Mouse (Mus musculus): ENCODE measurements around the gene Ptprs. TPM values are rescaled to one million over a fixed set of nuclear protein-coding genes. Genes with fewer than 3 reads are reported as not detected.

Gene Ptprs
- total RNA-seq, 2 experiments from 2014 or later, result 657 to 686 TPM

GRCm38 (mm10) chr17:56424726-56425583 lies 51.3 kb downstream of the Ptprs start:
- DNase-seq, result no peak

GRCm38 (mm10) chr17:56420022-56420421 lies 56.3 kb downstream of the Ptprs start:
- DNase-seq, result no peak

- no peak for DNase-seq
Observed at GRCm38 (mm10) chr17:56418304-56418703, 58.0 kb downstream of the Ptprs start.

GRCm38 (mm10) chr17:56414785-56415184 lies 61.5 kb downstream of the Ptprs start:
- no peak for DNase-seq

GRCm38 (mm10) chr17:56413113-56413512 lies 63.2 kb downstream of the Ptprs start:
- no peak for DNase-seq

- DNase-seq, result no peak
Observed at GRCm38 (mm10) chr17:56411437-56411836, 64.8 kb downstream of the Ptprs start.

GRCm38 (mm10) chr17:56409759-56410158 lies 66.5 kb downstream of the Ptprs start:
- no peak for DNase-seq

- no peak for DNase-seq
Observed at GRCm38 (mm10) chr17:56408965-56409625, 67.2 kb downstream of the Ptprs start.

GRCm38 (mm10) chr17:56407379-56407778 lies 68.9 kb downstream of the Ptprs start:
- no peak for DNase-seq

GRCm38 (mm10) chr17:56406878-56407277 lies 69.4 kb downstream of the Ptprs start:
- no peak for DNase-seq

GRCm38 (mm10) chr17:56405856-56406840 lies 70.1 kb downstream of the Ptprs start:
- DNase-seq, result no peak

- no peak for DNase-seq
Observed at GRCm38 (mm10) chr17:56405341-56405740, 70.9 kb downstream of the Ptprs start.

- no peak for DNase-seq
Observed at GRCm38 (mm10) chr17:56401051-56401521, 75.2 kb downstream of the Ptprs start.

- DNase-seq, result no peak
Observed at GRCm38 (mm10) chr17:56400221-56400620, 76.1 kb downstream of the Ptprs start.

- no peak for DNase-seq
Observed at GRCm38 (mm10) chr17:56396051-56396450, 80.2 kb downstream of the Ptprs start.

GRCm38 (mm10) chr17:56393889-56394288 lies 82.4 kb downstream of the Ptprs start:
- DNase-seq, result no peak

- no peak for DNase-seq
Observed at GRCm38 (mm10) chr17:56393238-56393637, 83.0 kb downstream of the Ptprs start.

GRCm38 (mm10) chr17:56387612-56388011 lies 88.7 kb downstream of the Ptprs start:
- DNase-seq, result no peak

GRCm38 (mm10) chr17:56384903-56385302 lies 91.4 kb downstream of the Ptprs start:
- no peak for DNase-seq

GRCm38 (mm10) chr17:56382997-56383396 lies 93.3 kb downstream of the Ptprs start:
- DNase-seq, result no peak

- no peak for DNase-seq
Observed at GRCm38 (mm10) chr17:56381183-56381582, 95.1 kb downstream of the Ptprs start.

GRCm38 (mm10) chr17:56380286-56380685 lies 96.0 kb downstream of the Ptprs start:
- DNase-seq, result peak in 1 of 2 experiments; percentile 61

Data from layer of hippocampus, postnatal 36 days (tissue).